Mouse (Mus musculus) cerebellum, adult 2 months (tissue): ENCODE data around the gene Etv5. TPM values are rescaled to one million over a fixed set of nuclear protein-coding genes. Genes with fewer than 3 reads are reported as not detected.
"Not testable (repeated sequence)": the region's sequence is repeated elsewhere in the genome, so short reads cannot be mapped to it uniquely, and the experiment has no call there.

Experiments used
- DNase-seq, 2 experiments: peaks; one replicate each; pipeline ENCODE4 v3.0.0; 2021
- H3K27ac ChIP-seq: fragments of 200-500 bp; 2 replicates; pipeline ENCODE4 v1.5.1; 2012; ENCODE audit warnings: low read length, control low read depth, inconsistent platforms; ENCODE audit not compliant: insufficient read depth
- H3K27me3 ChIP-seq: fragments of 200-500 bp; 2 replicates; pipeline ENCODE4 v1.6.1; 2012; ENCODE audit warnings: inconsistent platforms, mild to moderate bottlenecking, low read length, moderate library complexity; ENCODE audit not compliant: control insufficient read depth, insufficient read depth
- H3K4me1 ChIP-seq: fragments of 200-500 bp; 2 replicates; pipeline ENCODE4 v1.6.1; 2011; ENCODE audit warnings: low read length; ENCODE audit not compliant: control insufficient read depth, insufficient read depth
- H3K4me3 ChIP-seq: fragments of 200-500 bp; replicated peaks from 2 replicates; pipeline ENCODE3; 2011; ENCODE audit warnings: mild to moderate bottlenecking, low read depth, low read length, control low read depth; ENCODE audit not compliant: insufficient read depth
- CTCF ChIP-seq: fragments of 200-500 bp; IDR thresholded peaks from 2 replicates; pipeline ENCODE4 v1.5.1; 2011; ENCODE audit warnings: low read depth, mild to moderate bottlenecking, control low read depth, low read length, moderate library complexity, borderline replicate concordance; ENCODE audit not compliant: insufficient read depth
- POLR2A ChIP-seq: fragments of 200-500 bp; IDR thresholded peaks from 2 replicates; pipeline ENCODE4 v1.6.1; 2011; ENCODE audit warnings: low read length, control low read depth, borderline replicate concordance; ENCODE audit not compliant: insufficient read depth
- WGBS: fragments of 180-500 bp; shearing (Covaris S2); methylation state at CpG from one replicate; pipeline ENCODE4 v1.1.7; 2018; 5-methylcytosine and 5-hydroxymethylcytosine counted together
- polyA plus RNA-seq: library from polyadenylated mRNA; depleted of rRNA; stranded (reverse); fragments of >200 nt; gene quantifications from 2 replicates; pipeline ENCODE4 v1.2.3, GENCODE M21; 2012

Gene Etv5
- polyA plus RNA-seq, 1 experiment, result 35.6 TPM

DNA sequence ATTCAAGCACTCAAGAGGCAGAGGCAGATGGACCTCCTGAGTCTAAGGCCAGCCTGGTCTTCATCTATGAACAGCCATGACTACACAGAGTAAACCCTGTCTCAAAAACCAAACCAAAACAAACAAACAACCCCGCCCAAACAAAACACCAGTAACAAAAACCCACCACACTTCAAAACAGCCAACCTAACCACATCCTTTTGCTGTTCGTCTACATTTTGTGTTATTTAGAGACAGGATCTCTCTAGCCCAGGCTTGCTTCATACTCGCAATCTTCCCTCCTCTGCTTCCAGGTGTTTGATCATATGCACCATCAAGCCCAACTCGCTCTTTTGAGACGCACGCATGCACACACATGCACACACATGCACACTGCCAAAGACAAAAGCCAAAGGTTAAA, 51.8 kb downstream of the Etv5 start:
- DNase-seq, result no peak
- Histone ChIP-seq H3K4me3 (no peak overlapping the region), H3K27me3 (no peaks in the 10 kb centered on the region), H3K4me1 (no peaks in the 10 kb centered on the region), H3K27ac (no peak overlapping the region)
- WGBS, result 92% methylated on average over 6 of the region's 6 CpGs
- TF ChIP-seq CTCF (no peak), POLR2A (no peak)

GRCm38 (mm10) chr16:22382018-22382417, 57.5 kb downstream of the Etv5 start:
- 89% methylated on average over 6 of the region's 7 CpGs for WGBS
- H3K4me3 ChIP-seq, H3K27me3 ChIP-seq, H3K27ac ChIP-seq, H3K4me1 ChIP-seq, DNase-seq: not testable (repeated sequence)

DNA sequence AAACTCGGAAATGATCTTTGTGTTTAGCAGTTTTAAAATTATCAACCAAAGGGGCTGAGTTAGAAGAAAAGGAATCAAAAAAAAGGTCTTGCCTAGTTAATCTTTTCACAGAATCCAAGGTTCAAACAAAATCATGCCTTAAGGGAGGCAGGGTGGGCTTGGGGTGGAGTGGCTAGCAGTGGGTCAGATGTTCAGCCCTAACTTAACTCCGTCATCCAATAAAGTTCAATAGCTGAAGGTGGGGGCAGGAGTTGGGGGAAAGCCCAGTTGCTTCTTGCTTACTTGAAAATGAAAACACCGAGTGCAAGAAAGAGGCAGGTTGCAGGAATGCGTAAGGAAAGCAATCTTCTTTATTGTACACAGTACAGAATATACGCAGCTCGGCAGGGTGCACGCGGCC, 58.5 kb downstream of the Etv5 start:
- Histone ChIP-seq H3K27ac (no peak overlapping the region), H3K27me3 (no peaks in the 10 kb centered on the region), H3K4me3 (no peak overlapping the region), H3K4me1 (no peaks in the 10 kb centered on the region)
- DNase-seq, result no peak
- WGBS, result 88% methylated on average over 8 of the region's 8 CpGs
- TF ChIP-seq POLR2A (no peak), CTCF (no peak)

- Histone ChIP-seq H3K4me1 (no peaks in the 10 kb centered on the region), H3K27me3 (no peaks in the 10 kb centered on the region), H3K4me3 (no peak overlapping the region), H3K27ac (no peak overlapping the region)
- 29% methylated on average over 8 of the region's 8 CpGs for WGBS
- no peak for TF ChIP-seq POLR2A
- no peak for TF ChIP-seq CTCF
- no peak for DNase-seq
These were observed 59.5 kb downstream of the Etv5 start for GRCm38 (mm10) chr16:22379986-22380385.

- no peak for DNase-seq
- H3K27ac ChIP-seq, result no peak overlapping the region
- WGBS, result 63% methylated on average over 4 of the region's 4 CpGs
- no peak for TF ChIP-seq CTCF
- no peak overlapping the region for H3K4me3 ChIP-seq
- no peaks in the 10 kb centered on the region for H3K4me1 ChIP-seq
- no peaks in the 10 kb centered on the region for H3K27me3 ChIP-seq
These were observed 60.2 kb downstream of the Etv5 start for GRCm38 (mm10) chr16:22379342-22379741.

- H3K27me3 ChIP-seq, result no peaks in the 10 kb centered on the region
- no peak overlapping the region for H3K4me3 ChIP-seq
- H3K4me1 ChIP-seq, result no peaks in the 10 kb centered on the region
- WGBS, result 76% methylated on average over 3 of the region's 3 CpGs
- no peak overlapping the region for H3K27ac ChIP-seq
- TF ChIP-seq POLR2A (no peak), CTCF (no peak)
- DNase-seq, result no peak
These were observed 61.8 kb downstream of the Etv5 start for GRCm38 (mm10) chr16:22377714-22378113.

DNA sequence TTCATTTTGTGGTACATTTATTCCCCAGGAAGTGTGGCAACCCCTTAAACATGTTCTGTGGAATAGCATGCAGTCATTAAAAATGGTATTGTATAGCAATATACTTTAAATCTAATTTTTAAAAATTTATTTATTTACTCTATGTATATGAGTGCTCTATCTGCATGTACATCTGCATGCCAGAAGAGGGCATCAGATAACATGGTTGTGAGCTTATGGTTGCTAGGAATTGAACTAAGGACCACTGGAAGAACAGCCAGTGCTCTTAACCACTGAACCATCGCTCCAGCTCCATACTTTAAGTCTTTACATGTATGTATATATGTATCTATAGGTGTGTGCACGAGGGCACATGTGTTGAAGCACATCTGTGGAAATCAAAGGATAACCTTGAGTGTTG, 64.6 kb downstream of the Etv5 start:
- Histone ChIP-seq H3K27ac (no peak overlapping the region), H3K27me3 (no peaks in the 10 kb centered on the region), H3K4me3 (no peak overlapping the region), H3K4me1 (no peaks in the 10 kb centered on the region)
- WGBS, result 76% methylated on average over 2 of the region's 2 CpGs
- no peak for DNase-seq
- no peak for TF ChIP-seq POLR2A
- no peak for TF ChIP-seq CTCF

DNA sequence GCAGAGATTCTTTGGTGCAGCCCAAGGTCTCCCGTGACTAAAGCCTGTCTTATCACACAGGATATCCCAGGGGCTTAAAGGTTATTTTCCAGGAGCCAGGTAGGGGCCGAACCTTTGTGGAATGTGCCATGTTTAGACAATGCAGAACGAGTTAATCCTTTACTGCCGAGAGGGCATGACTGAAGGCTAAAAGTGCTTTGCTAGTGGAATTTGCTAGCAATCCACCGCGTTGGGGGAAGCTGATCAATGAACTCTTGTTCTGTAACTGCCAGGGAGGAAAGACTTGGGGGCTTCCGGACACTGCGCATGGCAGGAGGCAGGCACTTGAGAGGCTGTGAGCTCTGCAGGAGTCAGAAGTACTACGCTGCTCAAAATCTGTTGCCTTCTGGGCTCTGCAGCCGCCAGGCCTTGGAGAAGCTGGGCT, 66.8 kb downstream of the Etv5 start:
- H3K27me3 ChIP-seq, result no peaks in the 10 kb centered on the region
- H3K4me1 ChIP-seq, result no peaks in the 10 kb centered on the region
- no peak for TF ChIP-seq POLR2A
- TF ChIP-seq CTCF, result no peak
- H3K4me3 ChIP-seq, result no peak overlapping the region
- no peak for DNase-seq
- 30% methylated on average over 10 of the region's 10 CpGs for WGBS
- no peak overlapping the region for H3K27ac ChIP-seq

DNA sequence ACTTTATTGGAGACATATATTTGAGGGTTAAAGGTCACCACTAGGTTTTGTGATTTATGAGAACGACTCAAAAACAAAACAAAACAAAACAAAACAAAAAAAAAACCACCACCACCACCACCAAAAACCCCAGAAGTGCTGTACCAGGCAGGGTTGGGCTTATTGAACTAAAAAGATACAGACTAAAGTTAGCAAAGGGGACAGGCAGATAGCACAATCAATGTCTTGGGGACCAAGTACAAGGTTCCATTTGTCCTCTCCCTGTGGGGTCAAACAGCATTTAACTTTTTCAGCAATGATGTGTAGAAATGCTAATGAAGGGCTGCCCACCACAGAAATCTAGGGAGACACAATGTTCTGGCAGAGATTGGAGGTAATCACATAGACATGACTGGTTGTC, 67.3 kb downstream of the Etv5 start:
- TF ChIP-seq CTCF, result no peak
- TF ChIP-seq POLR2A, result no peak
- no peak for DNase-seq
- Histone ChIP-seq H3K4me3 (no peak overlapping the region), H3K27ac (no peak overlapping the region), H3K27me3 (no peaks in the 10 kb centered on the region), H3K4me1 (no peaks in the 10 kb centered on the region)
- WGBS, result 68% methylated on average over 1 of the region's 1 CpGs
